ENCODE assay signal across 23 mouse cellular contexts in genomic region chr14:27392660-27393059, GRCm38 (mm10). TPM values are rescaled to one million over a fixed set of nuclear protein-coding genes. Genes with fewer than 3 reads are reported as not detected.
DNase-seq lines count a peak whose midpoint lies in the region; ATAC-seq and TF ChIP-seq lines count a peak whose summit lies in the region.
"Had no signal": no experiment of that assay in that cellular context is flagged by ENCODE, and none has a peak within 500 bp of the region (broad histone marks: within the 10 kb centered on the region; RNA-seq: fewer than 3 reads in every experiment).

No protein-coding gene starts in this region.

- no peaks in the 10 kb centered on the region for H3K9me3 ChIP-seq in intestine, postnatal 0 days (ENCODE audit: control insufficient read depth)
- no peaks in the 10 kb centered on the region for H3K9me3 ChIP-seq in intestine, embryonic 15.5 days
- no peaks in the 10 kb centered on the region for H3K9me3 ChIP-seq in liver, postnatal 0 days (ENCODE audit: low read length)
- no peaks in the 10 kb centered on the region for H3K9me3 ChIP-seq in liver, embryonic 12.5 days (replicated peaks)
- H3K9me3 ChIP-seq: forebrain, embryonic 12.5 days; G1E; heart, embryonic 15.5 days; hindbrain, embryonic 12.5 days; neural tube, embryonic 15.5 days had no signal

- H3K4me1 ChIP-seq in intestine, postnatal 0 days (replicated peaks; ENCODE audit: control insufficient read depth, insufficient read depth, low read length) = no peaks in the 10 kb centered on the region
- H3K4me1 ChIP-seq in intestine, embryonic 15.5 days (replicated peaks) = no peaks in the 10 kb centered on the region
- no peaks in the 10 kb centered on the region; the same call in none of the 2 replicates for H3K4me1 ChIP-seq in liver, postnatal 0 days (ENCODE audit: insufficient read depth)
- H3K4me1 ChIP-seq in liver, embryonic 12.5 days = no peaks in the 10 kb centered on the region
- H3K4me1 ChIP-seq in cortical plate, adult 2 months (ENCODE audit: control insufficient read depth, insufficient read depth, low read length) = peaks cover 1% of the 10 kb centered on the region; the same call in 1 of the 2 replicates
- H3K4me1 ChIP-seq: forebrain, embryonic 12.5 days; heart, embryonic 15.5 days; hindbrain, embryonic 12.5 days; neural tube, embryonic 15.5 days had no signal

- no peaks in the 10 kb centered on the region for H3K27me3 ChIP-seq in intestine, postnatal 0 days (replicated peaks; ENCODE audit: control insufficient read depth, insufficient read depth, low read length)
- H3K27me3 ChIP-seq in intestine, embryonic 15.5 days (replicated peaks) = no peaks in the 10 kb centered on the region
- H3K27me3 ChIP-seq in liver, postnatal 0 days (ENCODE audit: insufficient read depth, low read length) = no peaks in the 10 kb centered on the region
- no peaks in the 10 kb centered on the region for H3K27me3 ChIP-seq in liver, embryonic 12.5 days (replicated peaks)
- H3K27me3 ChIP-seq: forebrain, embryonic 12.5 days; heart, embryonic 15.5 days; hindbrain, embryonic 12.5 days; neural tube, embryonic 15.5 days had no signal

- H3K4me2 ChIP-seq in intestine, postnatal 0 days (replicated peaks; ENCODE audit: low read depth) = no peak overlapping the region
- no peak overlapping the region for H3K4me2 ChIP-seq in intestine, embryonic 15.5 days (replicated peaks)
- no peak overlapping the region for H3K4me2 ChIP-seq in liver, postnatal 0 days (ENCODE audit: low read depth, low read length)
- H3K4me2 ChIP-seq in liver, embryonic 12.5 days = no peak overlapping the region
- H3K4me2 ChIP-seq: forebrain, embryonic 12.5 days; heart, embryonic 15.5 days; hindbrain, embryonic 12.5 days; neural tube, embryonic 15.5 days had no signal

- TF ChIP-seq CTCF in intestine, postnatal 0 days (IDR thresholded peaks at IDR 0.05; ENCODE audit: low read depth) = peak; percentile 44
- TF ChIP-seq CTCF in liver, postnatal 0 days (IDR thresholded peaks at IDR 0.05; ENCODE audit: low read depth) = peak; percentile 41
- TF ChIP-seq CTCF in cortical plate, adult 2 months (IDR thresholded peaks at IDR 0.05; ENCODE audit: extremely low read depth, insufficient read depth, low read length) = 0 out of 2 replicates have a peak, but pooled peaks have one; percentile 23

- H3K27ac ChIP-seq in intestine, postnatal 0 days (ENCODE audit: low read depth, low read length) = no peak overlapping the region
- no peak overlapping the region for H3K27ac ChIP-seq in intestine, embryonic 15.5 days
- H3K27ac ChIP-seq in liver, postnatal 0 days (ENCODE audit: low read depth) = no peak overlapping the region
- no peak overlapping the region for H3K27ac ChIP-seq in liver, embryonic 12.5 days
- H3K27ac ChIP-seq in cortical plate, adult 2 months (ENCODE audit: insufficient read depth, low read length) = no peak overlapping the region
- H3K27ac ChIP-seq: forebrain, embryonic 12.5 days; heart, embryonic 15.5 days; hindbrain, embryonic 12.5 days; liver, embryonic 14.5 days; neural tube, embryonic 15.5 days had no signal

- ATAC-seq in intestine, postnatal 0 days = no peak
- no peak for ATAC-seq in intestine, embryonic 15.5 days
- no peak for ATAC-seq in liver, postnatal 0 days
- no peak for ATAC-seq in liver, embryonic 12.5 days
- no peak for ATAC-seq in cerebellum, adult (ENCODE audit: insufficient number of reproducible peaks, low FRiP score, low TSS enrichment)

- no peak for TF ChIP-seq POLR2A in cortical plate, adult 2 months (IDR thresholded peaks at IDR 0.05; ENCODE audit: extremely low read depth, insufficient read depth, low read length)

- WGBS in intestine, postnatal 0 days = 94% methylated on average over 2 of the region's 2 CpGs
- WGBS in intestine, embryonic 15.5 days = 91% methylated on average over 2 of the region's 2 CpGs
- 91% methylated on average over 2 of the region's 2 CpGs for WGBS in liver, postnatal 0 days (ENCODE audit: insufficient replicate concordance)
- 79% methylated on average over 2 of the region's 2 CpGs for WGBS in liver, embryonic 12.5 days (ENCODE audit: insufficient replicate concordance)

- no peak for DNase-seq in liver, postnatal 0 days
- peak; percentile 36 for DNase-seq in R1 (ENCODE audit: low read depth, low spot score)
- no peak for DNase-seq in right cerebral cortex, postnatal 36 days (ENCODE audit: low spot score in 2 of 2)
- DNase-seq: cerebellum, adult 11-12 months; gastrocnemius, postnatal 10 days; kidney, postnatal 10 days; lung, postnatal 10 days; midbrain, embryonic 14.5 days; spleen, adult 18-20 months; thymus, adult 18-20 months; thymus, postnatal 4 days had no signal

- H3K9ac ChIP-seq in intestine, postnatal 0 days (ENCODE audit: low read depth, low read length) = no peak overlapping the region
- no peak overlapping the region for H3K9ac ChIP-seq in intestine, embryonic 15.5 days
- no peak overlapping the region for H3K9ac ChIP-seq in liver, postnatal 0 days (replicated peaks)
- H3K9ac ChIP-seq in liver, embryonic 12.5 days = no peak overlapping the region
- H3K9ac ChIP-seq: forebrain, embryonic 12.5 days; heart, embryonic 15.5 days; hindbrain, embryonic 12.5 days; liver, embryonic 14.5 days; neural tube, embryonic 15.5 days had no signal

- no peak overlapping the region for H3K4me3 ChIP-seq in intestine, postnatal 0 days (ENCODE audit: low read depth, low read length)
- no peak overlapping the region for H3K4me3 ChIP-seq in intestine, embryonic 15.5 days (replicated peaks)
- no peak overlapping the region for H3K4me3 ChIP-seq in liver, postnatal 0 days (ENCODE audit: low read depth, low read length)
- no peak overlapping the region for H3K4me3 ChIP-seq in liver, embryonic 12.5 days
- no peak overlapping the region for H3K4me3 ChIP-seq in cortical plate, adult 2 months (ENCODE audit: insufficient read depth, low read length)
- H3K4me3 ChIP-seq: forebrain, embryonic 12.5 days; heart, embryonic 15.5 days; hindbrain, embryonic 12.5 days; myocyte; neural tube, embryonic 15.5 days had no signal

- TF ChIP-seq EP300 in liver, postnatal 0 days (IDR thresholded peaks at IDR 0.05; ENCODE audit: low read depth) = no peak

- H3K36me3 ChIP-seq in intestine, postnatal 0 days (ENCODE audit: control insufficient read depth, insufficient read depth) = peaks cover 6% of the 10 kb centered on the region; the same call in 1 of the 2 replicates
- H3K36me3 ChIP-seq in intestine, embryonic 15.5 days = no peaks in the 10 kb centered on the region
- peaks cover 63% of the 10 kb centered on the region for H3K36me3 ChIP-seq in liver, postnatal 0 days (replicated peaks; ENCODE audit: insufficient read depth, low read length)
- 0 out of 2 replicates have a peak, but pooled peaks cover 4% of the 10 kb centered on the region for H3K36me3 ChIP-seq in liver, embryonic 12.5 days
- H3K36me3 ChIP-seq: forebrain, embryonic 12.5 days; heart, embryonic 15.5 days; hindbrain, embryonic 12.5 days; neural tube, embryonic 15.5 days had no signal

RNA-seq across cellular contexts. Expression of gene Fam208a, which starts 36.0 kb away (rescaled TPM):
- polyA plus RNA-seq in intestine, postnatal 0 days (2015; fragmentation: Nextera tagmentation; extraction: Ambion mirVana) = 4.9 and 6.5 TPM in 2 replicates
- 9.2 and 9.8 TPM in 2 replicates for polyA plus RNA-seq in intestine, embryonic 15.5 days (2015; fragmentation: Nextera tagmentation; extraction: Ambion mirVana)
- 3.6 and 3.9 TPM in 2 replicates for polyA plus RNA-seq in liver, postnatal 0 days (2015; fragmentation: Nextera tagmentation; extraction: Ambion mirVana)
- 9.3 and 9.4 TPM in 2 replicates for polyA plus RNA-seq in liver, embryonic 12.5 days (2016; fragmentation: Nextera tagmentation; extraction: Ambion mirVana)
- polyA plus RNA-seq in cortical plate, adult 2 months (2012; rRNA removed) = 27.3 and 27.7 TPM in 2 replicates
